Mouse (Mus musculus) testis, adult 2 months (tissue): ENCODE data around the gene Fhit. TPM values are rescaled to one million over a fixed set of nuclear protein-coding genes. Genes with fewer than 3 reads are reported as not detected.

ENCODE experiments used
- H3K27ac ChIP-seq: fragments of 200-500 bp; 2 replicates; pipeline ENCODE4 v1.5.1; 2012; ENCODE audit warnings: low read depth, low read length; ENCODE audit not compliant: control insufficient read depth, insufficient read depth
- H3K27me3 ChIP-seq: fragments of 200-500 bp; 2 replicates; pipeline ENCODE4 v1.6.1; 2012; ENCODE audit warnings: mild to moderate bottlenecking, low read length, moderate library complexity; ENCODE audit not compliant: control insufficient read depth, insufficient read depth
- H3K36me3 ChIP-seq: fragments of 200-500 bp; 2 replicates; pipeline ENCODE4 v1.6.1; 2012; ENCODE audit warnings: mild to moderate bottlenecking, low read length; ENCODE audit not compliant: control insufficient read depth, insufficient read depth
- H3K4me1 ChIP-seq: fragments of 200-500 bp; 2 replicates; pipeline ENCODE4 v1.6.1; 2012; ENCODE audit warnings: low read length; ENCODE audit not compliant: control insufficient read depth, insufficient read depth
- H3K4me3 ChIP-seq: fragments of 200-500 bp; 2 replicates; pipeline ENCODE4 v1.5.1; 2012; ENCODE audit warnings: low read depth, mild to moderate bottlenecking, low read length, moderate library complexity, mixed read lengths; ENCODE audit not compliant: control insufficient read depth
- CTCF ChIP-seq: fragments of 200-500 bp; IDR thresholded peaks from 2 replicates; pipeline ENCODE4 v1.5.1; 2012; ENCODE audit warnings: low read depth, mild to moderate bottlenecking, inconsistent platforms, low read length, moderate library complexity; ENCODE audit not compliant: control insufficient read depth, insufficient read depth, insufficient replicate concordance
- POLR2A ChIP-seq: fragments of 200-500 bp; IDR thresholded peaks from 2 replicates; pipeline ENCODE4 v1.6.1; 2012; ENCODE audit warnings: low read depth, mild to moderate bottlenecking, inconsistent platforms, low read length, moderate library complexity; ENCODE audit not compliant: control insufficient read depth
- polyA plus RNA-seq: library from polyadenylated mRNA; depleted of rRNA; stranded (reverse); fragments of >200 nt; gene quantifications from 2 replicates; pipeline ENCODE4 v1.2.3, GENCODE M21; 2012

The Fhit gene
- polyA plus RNA-seq, 1 experiment, result 2.0 TPM

GRCm38 (mm10) chr14:10701707-10702106 is 460.1 kb downstream of the Fhit start:
- Histone ChIP-seq H3K4me3 (no peak overlapping the region), H3K36me3 (no peaks in the 10 kb centered on the region), H3K27ac (no peak overlapping the region), H3K4me1 (no peaks in the 10 kb centered on the region), H3K27me3 (no peaks in the 10 kb centered on the region)
- TF ChIP-seq CTCF, result no peak
- TF ChIP-seq POLR2A, result no peak

DNA sequence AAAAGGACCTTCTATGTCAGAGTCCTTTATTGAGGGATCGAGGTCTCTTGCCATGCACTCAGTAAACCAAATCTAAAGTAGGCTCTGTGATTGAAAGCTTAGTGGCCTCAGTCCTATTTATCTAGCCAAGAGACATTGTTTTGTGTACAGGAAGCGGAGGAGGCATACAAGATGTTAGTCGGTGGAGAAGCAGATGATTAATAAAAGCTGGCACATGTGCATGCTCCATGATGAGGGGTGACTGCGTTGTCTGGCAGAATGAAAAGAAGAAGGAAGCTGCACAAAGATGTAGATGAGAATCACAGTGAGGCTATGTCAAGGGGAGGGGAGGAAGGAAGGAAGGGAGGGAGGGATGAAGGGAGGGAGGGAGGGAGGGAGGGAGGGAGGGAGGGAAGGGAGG is 481.8 kb downstream of the Fhit start:
- no peaks in the 10 kb centered on the region for H3K36me3 ChIP-seq
- H3K4me3 ChIP-seq, result no peak overlapping the region
- TF ChIP-seq POLR2A (no peak), CTCF (no peak)
- H3K4me1 ChIP-seq, result no peaks in the 10 kb centered on the region
- no peak overlapping the region for H3K27ac ChIP-seq
- H3K27me3 ChIP-seq, result no peaks in the 10 kb centered on the region

DNA sequence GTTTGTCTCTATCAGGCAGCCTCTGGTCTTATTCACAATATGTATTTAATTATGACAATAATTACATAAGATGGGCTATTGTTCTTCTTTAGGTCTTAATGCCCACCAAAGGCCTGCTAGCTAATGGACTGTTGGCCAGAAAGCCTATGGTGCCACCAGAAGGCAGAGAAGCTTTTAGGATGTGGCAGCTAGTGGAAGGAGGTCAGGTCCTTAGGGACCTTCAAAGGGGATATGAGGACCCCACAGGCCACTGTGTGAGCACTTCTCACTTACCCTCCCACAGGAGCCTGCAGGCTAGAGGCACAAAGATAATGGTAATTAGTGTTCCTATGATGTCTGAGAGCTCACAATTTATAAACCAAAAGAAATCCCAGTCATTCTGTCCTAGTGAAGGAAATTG is 482.2 kb downstream of the Fhit start:
- Histone ChIP-seq H3K27ac (no peak overlapping the region), H3K4me1 (no peaks in the 10 kb centered on the region), H3K27me3 (no peaks in the 10 kb centered on the region), H3K4me3 (no peak overlapping the region), H3K36me3 (no peaks in the 10 kb centered on the region)
- TF ChIP-seq CTCF (no peak), POLR2A (no peak)

- TF ChIP-seq CTCF (no peak), POLR2A (no peak)
- Histone ChIP-seq H3K4me3 (no peak overlapping the region), H3K27me3 (no peaks in the 10 kb centered on the region), H3K36me3 (no peaks in the 10 kb centered on the region), H3K27ac (no peak overlapping the region), H3K4me1 (no peaks in the 10 kb centered on the region)
Observed at GRCm38 (mm10) chr14:10677627-10678026, 484.2 kb downstream of the Fhit start.

- Histone ChIP-seq H3K27me3 (no peaks in the 10 kb centered on the region), H3K36me3 (no peaks in the 10 kb centered on the region), H3K27ac (no peak overlapping the region), H3K4me1 (no peaks in the 10 kb centered on the region), H3K4me3 (no peak overlapping the region)
- TF ChIP-seq CTCF (no peak), POLR2A (no peak)
Observed at GRCm38 (mm10) chr14:10660247-10660646, 501.6 kb downstream of the Fhit start.

DNA sequence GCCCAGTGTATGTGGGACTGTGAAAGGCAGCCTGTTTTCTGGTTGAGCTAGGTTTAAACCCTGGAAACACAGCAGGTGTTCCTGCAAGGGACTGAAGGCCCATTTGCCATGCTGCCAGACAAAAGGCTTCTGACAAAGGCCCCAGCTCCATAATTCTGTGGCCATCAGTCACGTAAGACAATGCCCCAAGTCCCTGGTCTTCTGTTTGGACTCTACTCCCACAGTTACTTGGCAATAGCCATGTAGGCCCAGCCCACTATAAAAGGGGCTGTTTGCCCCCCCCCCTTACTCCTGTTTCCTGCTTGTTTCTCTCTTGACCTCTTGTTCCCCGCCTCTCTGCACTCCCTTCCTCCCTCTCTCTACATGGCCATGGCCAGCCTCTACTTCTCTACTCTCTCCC is 502.5 kb downstream of the Fhit start:
- Histone ChIP-seq H3K36me3 (no peaks in the 10 kb centered on the region), H3K4me1 (no peaks in the 10 kb centered on the region), H3K27ac (no peak overlapping the region), H3K4me3 (no peak overlapping the region), H3K27me3 (no peaks in the 10 kb centered on the region)
- no peak for TF ChIP-seq CTCF
- no peak for TF ChIP-seq POLR2A

- Histone ChIP-seq H3K36me3 (no peaks in the 10 kb centered on the region), H3K27me3 (no peaks in the 10 kb centered on the region), H3K27ac (no peak overlapping the region), H3K4me1 (no peaks in the 10 kb centered on the region), H3K4me3 (no peak overlapping the region)
- TF ChIP-seq CTCF (no peak), POLR2A (no peak)
Observed at GRCm38 (mm10) chr14:10658219-10658618, 503.6 kb downstream of the Fhit start.

GRCm38 (mm10) chr14:10657364-10657763 is 504.5 kb downstream of the Fhit start:
- no peak for TF ChIP-seq POLR2A
- no peak for TF ChIP-seq CTCF
- Histone ChIP-seq H3K36me3 (no peaks in the 10 kb centered on the region), H3K27ac (no peak overlapping the region), H3K27me3 (no peaks in the 10 kb centered on the region), H3K4me3 (no peak overlapping the region), H3K4me1 (no peaks in the 10 kb centered on the region)
